Mouse (Mus musculus) adrenal gland (tissue): ENCODE data around the gene Mgat5.

Experiments used
- intact Hi-C: fragments of 180-260 bp; cut with DNase I; formaldehyde crosslinking; loops from one replicate; pipeline ENCODE4 v1.15.1; 2025

Mgat5 gene

GRCm38 (mm10) chr1:127328354-127328875 lies 123.6 kb downstream of the Mgat5 start:
- intact Hi-C loops, result no loop called here

- intact Hi-C loops, result no loop called here
Measured at GRCm38 (mm10) chr1:127329810-127330209, 125.0 kb downstream of the Mgat5 start.

GRCm38 (mm10) chr1:127337740-127338139 lies 132.9 kb downstream of the Mgat5 start:
- intact Hi-C loops, result no loop called here

- intact Hi-C loops, result no loop called here
Measured at GRCm38 (mm10) chr1:127338833-127339487, 134.1 kb downstream of the Mgat5 start.

- intact Hi-C loops, result no loop called here
Measured at GRCm38 (mm10) chr1:127340296-127340695, 135.5 kb downstream of the Mgat5 start.

- intact Hi-C loops, result no loop called here
Measured at GRCm38 (mm10) chr1:127344913-127345312, 140.1 kb downstream of the Mgat5 start.

- intact Hi-C loops, result no loop called here
Measured at GRCm38 (mm10) chr1:127346596-127347139, 141.9 kb downstream of the Mgat5 start.

GRCm38 (mm10) chr1:127347878-127348620 lies 143.2 kb downstream of the Mgat5 start:
- intact Hi-C loops, result no loop called here

- intact Hi-C loops, result no loop called here
Measured at GRCm38 (mm10) chr1:127348642-127349341, 144.0 kb downstream of the Mgat5 start.

- intact Hi-C loops, result no loop called here
Measured at GRCm38 (mm10) chr1:127351380-127352057, 146.7 kb downstream of the Mgat5 start.

- intact Hi-C loops, result no loop called here
Measured at GRCm38 (mm10) chr1:127352131-127352793, 147.4 kb downstream of the Mgat5 start.

- intact Hi-C loops, result no loop called here
Measured at GRCm38 (mm10) chr1:127353408-127353807, 148.6 kb downstream of the Mgat5 start.

GRCm38 (mm10) chr1:127354152-127354551 lies 149.3 kb downstream of the Mgat5 start:
- intact Hi-C loops, result no loop called here

- intact Hi-C loops, result no loop called here
Measured at GRCm38 (mm10) chr1:127355034-127355433, 150.2 kb downstream of the Mgat5 start.

GRCm38 (mm10) chr1:127363638-127364037 lies 158.8 kb downstream of the Mgat5 start:
- intact Hi-C loops, result no loop called here

- intact Hi-C loops, result no loop called here
Measured at GRCm38 (mm10) chr1:127365706-127366105, 160.9 kb downstream of the Mgat5 start.

- intact Hi-C loops, result no loop called here
Measured at GRCm38 (mm10) chr1:127366111-127366510, 161.3 kb downstream of the Mgat5 start.

- intact Hi-C loops, result no loop called here
Measured at GRCm38 (mm10) chr1:127368513-127368912, 163.7 kb downstream of the Mgat5 start.

- intact Hi-C loops, result no loop called here
Measured at GRCm38 (mm10) chr1:127369538-127369937, 164.7 kb downstream of the Mgat5 start.

- intact Hi-C loops, result no loop called here
Measured at GRCm38 (mm10) chr1:127372096-127372495, 167.3 kb downstream of the Mgat5 start.

GRCm38 (mm10) chr1:127373559-127373958 lies 168.7 kb downstream of the Mgat5 start:
- intact Hi-C loops, result no loop called here
